Mouse (Mus musculus) left cerebral cortex, adult 2 months (tissue): ENCODE measurements around the gene Fam217b. TPM values are rescaled to one million over a fixed set of nuclear protein-coding genes. Genes with fewer than 3 reads are reported as not detected.

Source experiments
- DNase-seq, 2 experiments: peaks; one replicate each; pipeline ENCODE4 v3.0.0; 2021 to 2022; ENCODE audit warnings: low spot score in 2 of 2, mixed read lengths in 1 of 2; ENCODE audit errors: extremely low spot score in 1 of 2
- H3K27ac ChIP-seq: fragments of 200-600 bp; 2 replicates; pipeline ENCODE4 v1.8.1; 2022
- H3K4me3 ChIP-seq: fragments of 200-600 bp; 2 replicates; pipeline ENCODE4 v1.8.1; 2022
- CTCF ChIP-seq: fragments of 200-600 bp; IDR thresholded peaks from 2 replicates; pipeline ENCODE4 v1.8.1; 2022; ENCODE audit warnings: antibody characterized with exemption, mild to moderate bottlenecking, moderate library complexity
- intact Hi-C: fragments of 180-260 bp; cut with DNase I; formaldehyde crosslinking; loops from one replicate; pipeline ENCODE4 v1.15.1; 2025
- total RNA-seq, 2 experiments: library from RNA; stranded (reverse); gene quantifications; 2 replicates each; pipeline ENCODE4 v1.2.3; 2021

The Fam217b gene
- total RNA-seq, 2 experiments from 2014 or later = 55.1 to 60.2 TPM

DNA sequence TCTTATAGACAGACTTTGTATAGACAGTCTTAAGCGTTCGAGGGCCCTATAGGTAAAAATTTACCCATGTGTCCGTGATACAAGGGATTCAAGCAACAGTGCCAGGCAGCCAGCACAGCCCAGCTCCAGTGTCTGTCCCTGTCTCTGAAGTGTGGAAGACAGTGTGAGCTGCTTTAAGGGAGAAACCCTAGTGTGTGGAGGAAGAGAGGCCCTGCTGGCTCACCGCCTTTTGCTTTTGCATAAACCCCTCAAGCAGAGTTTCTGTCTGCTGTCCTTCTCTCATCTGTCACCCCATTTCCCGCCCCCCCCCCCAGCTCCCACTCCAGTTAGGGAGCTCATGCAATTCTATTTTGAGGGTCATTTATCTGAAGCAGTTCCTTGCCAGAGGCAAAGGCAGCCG, 7.3 kb downstream of the Fam217b start:
- peak; percentile 7 to 11 for DNase-seq
- no peak for TF ChIP-seq CTCF
- Histone ChIP-seq H3K27ac (no peak overlapping the region), H3K4me3 (no peak overlapping the region)
- intact Hi-C loops = loop anchor here (10.0 kb wide), 1 partner anchor 243 kb away; no protein-coding TSS in a partner anchor

DNA sequence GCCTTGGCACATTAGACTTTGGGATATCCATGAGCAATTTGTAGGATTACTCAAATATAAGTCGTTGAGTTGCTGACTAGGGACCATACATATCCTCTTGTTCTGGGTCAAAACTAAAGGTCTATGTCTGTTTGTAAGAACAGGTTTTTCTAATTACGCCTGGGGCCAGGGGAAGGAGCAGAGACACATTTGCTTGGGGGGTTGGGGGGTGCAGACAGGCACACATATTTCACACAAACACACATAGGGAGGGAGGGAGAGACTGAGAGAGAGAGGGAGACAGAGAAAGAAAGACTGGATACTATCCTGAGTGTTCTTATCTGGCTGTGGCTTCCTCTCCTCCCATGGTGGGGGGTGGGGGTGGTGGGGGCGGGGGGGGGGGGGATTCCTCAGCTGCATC, 7.9 kb downstream of the Fam217b start:
- intact Hi-C loops = loop anchor here (10.0 kb wide), 1 partner anchor 243 kb away; no protein-coding TSS in a partner anchor
- TF ChIP-seq CTCF = no peak
- DNase-seq = peak in 1 of 2 experiments; percentile 2
- Histone ChIP-seq H3K27ac (no peak overlapping the region), H3K4me3 (no peak overlapping the region)

DNA sequence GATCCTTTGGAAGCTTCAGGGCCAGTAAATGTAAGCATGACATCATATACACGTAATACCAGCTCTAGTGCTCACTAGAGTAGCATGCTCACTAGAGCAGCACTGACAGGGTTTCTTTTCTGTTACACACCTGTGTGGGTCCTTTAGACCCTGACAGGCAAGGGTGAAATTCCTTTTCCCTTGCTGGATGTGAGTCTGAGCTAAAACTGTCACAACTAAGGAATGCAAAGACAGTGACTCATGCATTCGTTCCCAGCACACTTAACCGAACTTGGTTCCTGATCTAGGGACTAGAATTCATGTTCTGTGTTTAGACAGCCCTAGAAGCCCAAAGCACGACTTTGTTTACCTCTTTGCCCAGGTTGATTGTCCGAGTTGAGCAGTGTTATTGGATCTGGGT, 8.9 kb downstream of the Fam217b start:
- peak; percentile 4 to 5 for DNase-seq
- TF ChIP-seq CTCF = no peak
- intact Hi-C loops = loop anchor here (10.0 kb wide), 1 partner anchor 242 kb away; no protein-coding TSS in a partner anchor
- H3K27ac ChIP-seq = no peak overlapping the region
- no peak overlapping the region for H3K4me3 ChIP-seq

DNA sequence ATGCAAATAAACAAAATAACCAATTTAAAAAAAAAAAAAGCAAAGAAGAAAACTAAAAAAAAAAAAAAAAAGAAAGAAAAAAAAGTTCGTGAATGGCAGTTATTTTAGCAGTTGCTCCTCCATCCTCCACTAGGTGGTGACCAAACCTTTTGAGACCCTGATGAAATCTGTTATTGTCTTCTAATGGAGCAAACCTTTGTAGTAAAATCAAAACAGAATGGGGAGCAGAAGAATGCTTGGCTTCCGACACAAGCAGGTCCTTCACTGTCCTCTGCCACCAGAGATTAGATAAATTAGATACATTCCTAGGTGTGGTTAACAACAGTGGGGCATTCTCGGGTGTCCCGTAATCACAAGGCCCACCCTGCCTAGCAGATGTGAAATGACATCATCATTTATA, 11.9 kb downstream of the Fam217b start:
- no peak overlapping the region for H3K27ac ChIP-seq
- DNase-seq = peak; percentile 11 to 33
- no peak overlapping the region for H3K4me3 ChIP-seq
- intact Hi-C loops = loop anchor here (5.0 to 10.0 kb wide), 2 partner anchors 81 to 239 kb away; no protein-coding TSS in a partner anchor
- peak; percentile 71 for TF ChIP-seq CTCF

DNA sequence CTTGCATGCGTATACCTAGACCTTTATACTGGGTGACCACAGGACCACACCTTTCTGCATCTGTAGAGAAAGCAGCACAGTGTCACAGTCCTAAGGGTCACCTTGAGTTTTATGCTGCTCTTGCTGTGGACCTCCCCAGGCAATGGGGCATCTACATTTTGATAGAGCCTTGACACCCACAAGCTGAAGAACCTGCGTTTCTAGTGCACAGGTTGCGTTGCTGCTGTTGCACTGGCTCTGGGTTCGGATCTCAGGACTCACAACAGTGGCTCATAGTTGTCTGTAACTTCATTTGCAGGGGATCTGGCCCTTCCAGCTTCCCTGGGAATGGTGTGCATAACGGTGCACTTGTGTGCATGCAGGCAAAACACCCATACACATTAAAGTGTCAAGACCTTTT, 12.9 kb downstream of the Fam217b start:
- no peak for TF ChIP-seq CTCF
- peak in 1 of 2 experiments; percentile 1 for DNase-seq
- no peak overlapping the region for H3K4me3 ChIP-seq
- intact Hi-C loops = loop anchor here (5.0 to 10.0 kb wide), 2 partner anchors 80 to 238 kb away; no protein-coding TSS in a partner anchor
- no peak overlapping the region for H3K27ac ChIP-seq

DNA sequence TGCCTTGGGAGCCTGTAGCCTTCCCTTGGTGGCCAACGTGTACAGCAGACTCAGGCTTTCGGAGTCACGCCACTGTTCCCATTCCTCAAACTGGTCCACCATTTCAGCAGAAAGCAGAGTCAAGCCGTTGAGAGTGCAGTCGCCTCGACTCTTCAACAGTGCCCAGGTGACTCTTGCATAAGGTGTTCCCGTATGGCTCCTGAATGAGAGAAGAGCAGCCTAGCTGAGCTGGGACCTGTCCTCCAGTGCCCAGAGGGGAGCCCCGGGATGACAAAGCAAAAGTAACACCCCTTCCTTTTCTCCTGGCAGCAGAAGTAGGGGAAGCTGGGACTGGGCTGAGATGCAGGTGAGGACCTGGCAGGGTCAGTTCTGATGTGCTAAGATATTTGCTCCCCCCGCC, 13.9 kb downstream of the Fam217b start:
- Histone ChIP-seq H3K27ac (no peak overlapping the region), H3K4me3 (no peak overlapping the region)
- no peak for DNase-seq
- no peak for TF ChIP-seq CTCF
- intact Hi-C loops = loop anchor here (5.0 to 10.0 kb wide), 2 partner anchors 79 to 237 kb away; no protein-coding TSS in a partner anchor

DNA sequence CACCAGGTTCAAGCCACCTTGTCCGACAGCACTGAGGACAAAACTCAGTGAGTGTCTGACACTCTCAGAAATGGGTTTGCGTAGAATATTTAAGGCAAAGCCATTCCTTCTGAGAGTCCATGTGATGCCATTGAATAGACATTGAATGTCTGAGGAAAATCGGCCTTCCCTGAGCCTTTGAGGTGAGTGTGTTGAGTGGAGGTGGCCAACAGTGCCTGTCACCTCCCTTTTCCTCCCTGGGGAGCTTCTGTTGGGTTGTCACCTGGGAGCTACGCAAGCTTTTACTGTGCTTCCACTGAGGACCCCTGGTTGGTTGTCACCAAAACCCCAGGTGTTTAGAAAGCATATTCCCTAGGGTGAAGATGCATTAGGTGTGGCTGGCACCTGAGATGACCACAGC, 14.4 kb downstream of the Fam217b start:
- intact Hi-C loops = loop anchor here (5.0 to 10.0 kb wide), 2 partner anchors 79 to 236 kb away; no protein-coding TSS in a partner anchor
- no peak for TF ChIP-seq CTCF
- Histone ChIP-seq H3K4me3 (no peak overlapping the region), H3K27ac (no peak overlapping the region)
- DNase-seq = no peak

DNA sequence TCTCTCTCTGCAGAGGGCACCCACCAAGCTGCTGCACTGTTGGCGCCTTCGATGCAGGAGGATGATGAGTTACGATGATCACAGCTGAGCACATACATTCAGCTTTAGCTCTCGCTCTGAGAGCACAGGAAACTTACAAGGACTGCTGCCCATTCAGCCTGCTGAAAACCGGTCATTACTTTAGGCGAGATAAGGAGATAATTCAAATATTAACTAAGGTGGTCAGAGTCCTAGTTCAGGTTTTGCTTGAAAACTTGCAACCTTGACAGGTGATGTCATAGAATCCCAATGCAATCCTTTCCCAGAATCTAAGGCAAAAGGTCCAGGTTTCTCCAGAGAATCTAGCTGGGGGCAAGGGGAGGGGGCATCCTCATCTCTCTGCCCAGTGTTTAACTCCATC, 15.1 kb downstream of the Fam217b start:
- no peak for TF ChIP-seq CTCF
- no peak overlapping the region for H3K4me3 ChIP-seq
- intact Hi-C loops = loop anchor here (5.0 to 10.0 kb wide), 2 partner anchors 78 to 235 kb away; no protein-coding TSS in a partner anchor
- no peak overlapping the region for H3K27ac ChIP-seq
- no peak for DNase-seq

DNA sequence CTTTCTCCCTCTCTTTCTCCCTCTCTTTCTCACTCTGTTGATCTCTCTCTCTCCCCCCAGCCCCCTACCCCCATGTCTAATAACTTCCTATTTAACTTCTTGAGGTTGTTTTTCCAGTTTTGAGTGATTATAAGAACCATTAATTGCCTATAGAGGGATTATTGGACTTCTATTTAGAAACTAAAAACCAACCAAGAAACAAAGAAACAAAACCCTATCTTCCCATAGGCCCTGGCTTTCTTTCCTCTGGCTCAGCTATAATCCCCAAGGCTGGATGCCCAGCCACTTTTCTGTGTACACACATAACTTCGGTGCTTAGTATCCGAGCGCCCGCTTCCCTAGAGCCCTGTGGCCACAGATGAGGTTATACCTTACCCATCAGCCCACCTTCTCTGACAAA, 15.9 kb downstream of the Fam217b start, which contains the start of gene Cdh26:
Cdh26 (plus strand) TSS at position 301 of the 400 bp plus-strand sequence.
- DNase-seq = no peak
- intact Hi-C loops = no loop called here
- H3K27ac ChIP-seq = no peak within 1 kb of the TSS
- TF ChIP-seq CTCF = no peak
- H3K4me3 ChIP-seq = no peak within 1 kb of the TSS

DNA sequence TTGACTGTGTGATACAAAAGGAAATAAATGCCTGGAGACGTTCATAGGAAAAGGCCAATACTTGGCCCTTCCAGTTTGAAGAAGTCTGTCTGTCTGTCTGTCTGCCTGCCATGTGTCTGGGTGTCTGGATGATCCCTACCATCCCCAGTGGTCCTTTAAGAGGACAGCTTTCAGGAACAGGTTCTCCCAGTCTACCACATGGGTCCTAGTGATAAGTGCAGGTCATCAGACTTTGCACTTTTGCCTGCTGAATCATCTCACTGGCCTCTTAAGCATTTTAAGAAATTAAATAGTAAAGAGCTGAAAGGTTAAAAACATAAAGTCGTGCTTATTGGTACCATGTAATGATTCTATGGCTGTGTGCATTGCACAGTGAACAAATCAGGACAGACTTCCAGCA, 19.2 kb downstream of the Fam217b start:
- no peak overlapping the region for H3K4me3 ChIP-seq
- DNase-seq = no peak
- TF ChIP-seq CTCF = no peak
- H3K27ac ChIP-seq = no peak overlapping the region
- intact Hi-C loops = no loop called here

DNA sequence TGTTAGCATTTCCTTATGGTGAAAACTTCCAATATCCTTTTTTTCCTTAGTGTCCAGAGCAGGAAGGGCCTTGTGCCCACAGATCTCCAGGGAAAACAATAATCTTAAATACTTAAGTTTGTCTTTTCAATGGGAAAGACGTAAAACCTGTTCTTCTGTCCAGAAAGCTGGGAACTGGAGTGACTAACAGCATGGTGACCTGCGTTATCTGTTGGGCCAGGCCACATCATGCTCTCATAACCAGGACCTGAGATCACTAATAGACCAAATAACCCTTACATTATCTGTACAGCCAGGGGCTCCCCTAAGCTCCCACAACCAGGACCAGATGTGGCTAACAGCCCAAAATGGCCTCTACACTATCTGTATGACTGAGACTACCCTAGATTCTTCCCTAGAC, 19.6 kb downstream of the Fam217b start:
- no peak for TF ChIP-seq CTCF
- intact Hi-C loops = no loop called here
- Histone ChIP-seq H3K4me3 (no peak overlapping the region), H3K27ac (no peak overlapping the region)
- no peak for DNase-seq

DNA sequence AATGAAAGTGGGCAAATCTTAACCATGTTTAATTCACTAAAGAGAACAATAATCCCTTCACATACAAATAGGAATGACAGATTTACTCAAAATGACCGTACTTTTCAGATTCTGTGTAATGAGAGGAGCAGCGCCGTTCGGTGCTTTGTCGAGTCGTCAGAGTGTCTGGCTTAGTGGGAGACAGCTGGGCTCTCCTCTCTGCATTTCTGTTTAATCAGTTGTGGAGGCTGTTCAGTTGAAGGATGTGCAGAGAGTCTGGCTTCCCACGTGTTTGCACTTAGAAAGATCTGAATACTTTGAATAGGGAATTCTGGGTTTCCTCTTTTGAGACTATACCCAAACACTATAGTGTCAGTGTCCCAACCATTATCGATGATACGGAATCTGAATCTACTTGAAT, 23.0 kb downstream of the Fam217b start:
- no peak overlapping the region for H3K27ac ChIP-seq
- no peak for DNase-seq
- intact Hi-C loops = no loop called here
- TF ChIP-seq CTCF = no peak
- no peak overlapping the region for H3K4me3 ChIP-seq

DNA sequence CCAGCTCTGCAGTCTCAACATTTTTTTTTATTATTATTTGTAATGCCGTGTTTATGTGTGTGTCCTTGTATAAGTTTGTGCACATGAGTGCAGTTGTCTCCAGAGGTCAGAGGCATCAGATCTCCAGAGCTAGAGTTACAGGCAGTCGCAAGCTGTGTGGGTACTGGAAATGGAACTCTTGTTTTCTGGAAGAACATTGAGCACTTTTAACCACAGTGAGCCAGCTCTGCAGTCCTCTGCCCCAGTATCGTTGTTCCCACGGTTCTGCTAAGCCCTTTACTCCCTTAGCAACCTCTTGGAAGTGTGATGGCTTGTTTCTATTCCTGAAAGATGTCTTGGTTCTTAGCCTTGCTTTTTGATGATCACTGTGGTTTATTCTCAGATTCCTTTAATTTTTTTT, 35.1 kb downstream of the Fam217b start:
- Histone ChIP-seq H3K4me3 (no peak overlapping the region), H3K27ac (no peak overlapping the region)
- TF ChIP-seq CTCF = no peak
- intact Hi-C loops = no loop called here
- no peak for DNase-seq
